Mouse (Mus musculus) spleen, adult 2 months (tissue): ENCODE data around the gene Sumo1.

Experiments used
- CTCF ChIP-seq: fragments of 200-500 bp; IDR thresholded peaks from 2 replicates; pipeline ENCODE4 v1.5.1; 2011; ENCODE audit warnings: mild to moderate bottlenecking, inconsistent platforms; ENCODE audit not compliant: insufficient read depth, insufficient read length, insufficient replicate concordance; ENCODE audit errors: extremely low read depth
- POLR2A ChIP-seq: fragments of 200-500 bp; IDR thresholded peaks from 2 replicates; pipeline ENCODE4 v1.6.1; 2011; ENCODE audit warnings: low read depth, low read length, inconsistent platforms

DNA sequence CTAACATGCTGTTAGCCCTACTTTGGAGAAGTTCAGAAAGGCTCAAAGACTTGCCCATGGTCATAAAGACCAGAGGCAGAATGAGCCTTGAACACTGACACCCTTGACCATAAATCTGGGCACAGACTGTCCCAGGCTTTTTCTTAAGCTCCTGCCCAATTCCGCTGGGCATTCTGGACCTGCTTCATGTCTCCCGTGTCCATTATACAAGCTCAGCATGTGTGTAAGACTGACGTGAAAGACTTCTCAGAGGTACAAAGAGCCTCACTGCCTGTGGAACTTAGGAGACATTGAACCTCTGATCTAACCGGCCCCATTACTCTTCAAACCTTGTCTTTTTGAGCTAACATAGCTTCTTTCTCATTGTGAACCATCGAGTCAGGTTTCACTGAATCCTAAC, 132.3 kb downstream of the Sumo1 start:
- no peak for TF ChIP-seq POLR2A
- no peak for TF ChIP-seq CTCF
